Mouse (Mus musculus): ENCODE results near the gene Cyp1a2.
A peak's percentile ranks its signal among the peaks of the same experiment; 100 is the strongest.

The Cyp1a2 gene

GRCm38 (mm10) chr9:57671037-57671436, 12.5 kb downstream of the Cyp1a2 start:
- no peak for DNase-seq

- DNase-seq: no peak
These were observed 13.9 kb downstream of the Cyp1a2 start for GRCm38 (mm10) chr9:57669566-57669965.

GRCm38 (mm10) chr9:57668277-57668676, 15.2 kb downstream of the Cyp1a2 start:
- no peak for DNase-seq

DNA sequence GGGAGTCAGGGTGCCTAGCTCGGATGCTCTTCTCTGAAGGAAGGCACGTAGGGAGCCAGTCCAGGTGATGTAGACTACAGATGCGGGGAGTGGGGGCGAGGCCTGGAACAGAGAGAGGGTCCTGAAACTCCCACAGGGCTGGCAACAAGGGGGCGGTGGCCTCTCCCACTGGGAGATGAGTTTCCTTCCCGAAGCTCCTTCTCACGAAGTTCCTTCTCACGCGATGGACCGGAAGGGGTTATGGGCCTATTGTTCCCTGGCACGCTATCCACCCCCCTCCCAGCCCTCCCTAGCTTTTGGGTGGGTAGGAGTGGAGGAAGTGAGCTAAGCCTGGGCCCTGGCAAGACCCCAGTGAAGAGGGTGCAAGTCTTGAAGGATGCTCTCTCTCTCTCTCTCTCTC, 15.7 kb downstream of the Cyp1a2 start:
- DNase-seq: no peak

DNA sequence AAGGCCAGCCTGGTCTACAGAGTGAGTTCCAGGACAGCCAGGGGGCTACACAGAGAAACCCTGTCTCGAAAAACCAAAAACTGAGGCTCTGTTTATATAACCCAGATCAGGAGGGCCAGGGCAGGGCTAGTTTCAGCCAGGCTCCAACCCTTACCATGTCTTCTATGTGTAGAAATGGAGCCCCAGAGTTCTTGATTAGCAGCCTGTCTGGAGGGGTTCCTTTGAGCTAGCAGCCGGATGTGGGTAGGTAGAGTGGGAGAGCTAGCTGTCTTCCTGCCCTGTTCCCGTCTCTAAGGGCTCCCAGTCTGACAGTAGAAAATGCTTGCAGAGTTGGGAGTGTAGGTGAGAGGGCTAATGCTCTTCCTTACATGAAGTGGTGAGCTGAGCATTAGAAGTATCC, 16.4 kb downstream of the Cyp1a2 start:
- DNase-seq: no peak

- no peak for DNase-seq
These were observed 17.0 kb downstream of the Cyp1a2 start for GRCm38 (mm10) chr9:57666536-57666935.

GRCm38 (mm10) chr9:57664616-57665015, 18.9 kb downstream of the Cyp1a2 start:
- no peak for DNase-seq

GRCm38 (mm10) chr9:57661552-57661951, 22.0 kb downstream of the Cyp1a2 start:
- DNase-seq: no peak

GRCm38 (mm10) chr9:57660501-57660900, 23.0 kb downstream of the Cyp1a2 start:
- DNase-seq: no peak

DNA sequence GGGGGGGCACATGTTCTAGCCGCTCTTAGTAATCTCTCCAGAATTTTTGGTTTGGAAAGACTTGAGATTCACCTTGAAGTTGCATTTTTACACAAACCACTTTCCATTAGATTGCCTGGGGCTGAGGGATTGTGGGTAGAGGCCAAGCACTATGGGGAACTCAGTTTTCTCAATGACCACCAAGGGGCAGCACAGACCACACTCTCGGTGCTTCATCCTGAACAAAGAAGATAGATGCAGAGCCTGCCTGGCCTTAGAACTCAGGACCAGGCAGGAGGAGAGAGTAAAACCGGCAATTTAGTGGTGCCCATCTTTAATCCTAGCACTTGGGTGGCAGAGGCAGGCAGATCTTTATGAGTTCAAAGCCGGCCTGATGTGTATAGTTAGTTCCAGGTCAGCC, 23.7 kb downstream of the Cyp1a2 start:
- peak; percentile 71 for DNase-seq

DNA sequence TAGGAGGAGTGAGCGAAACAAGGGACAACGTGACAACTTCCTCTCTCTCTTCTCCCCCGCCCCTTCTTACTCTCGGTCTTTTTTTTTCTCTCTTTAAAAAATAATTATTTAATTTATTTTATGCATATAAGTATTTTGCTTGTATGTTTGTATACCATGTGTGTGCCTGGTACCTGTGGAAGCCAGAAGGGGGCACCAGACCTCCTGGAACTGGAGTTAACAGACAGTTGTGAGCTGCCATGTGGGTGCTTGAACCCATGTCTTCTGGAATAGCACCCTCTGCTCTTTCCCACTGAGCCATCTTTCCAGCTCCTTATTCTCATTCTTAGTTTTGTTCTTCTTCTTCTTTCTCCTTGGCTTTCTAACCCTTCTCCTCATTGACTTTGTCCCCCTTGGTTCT, 24.5 kb downstream of the Cyp1a2 start:
- DNase-seq: no peak

DNA sequence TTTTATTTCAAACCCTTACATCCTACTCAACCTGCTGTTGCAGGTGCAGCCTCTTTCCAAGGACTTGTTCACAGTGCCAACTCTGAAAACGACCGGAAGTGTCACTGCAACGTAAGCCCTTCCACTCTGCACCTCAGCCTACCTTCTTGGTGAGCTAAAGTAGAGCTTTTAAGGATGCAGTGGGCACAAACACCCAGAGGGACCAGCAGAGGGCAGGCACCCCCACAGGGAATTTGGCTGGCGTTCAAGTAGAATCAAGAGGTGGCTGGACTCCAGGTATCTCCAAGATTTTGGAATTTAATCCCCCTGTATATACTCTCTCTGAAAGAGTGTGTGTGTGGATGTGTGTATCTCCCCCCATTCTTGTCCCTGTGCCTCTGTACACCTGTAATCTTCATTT, 25.7 kb downstream of the Cyp1a2 start:
- no peak for DNase-seq

- no peak for DNase-seq
These were observed 26.7 kb downstream of the Cyp1a2 start for GRCm38 (mm10) chr9:57656631-57657350.

- DNase-seq: peak; percentile 91
These were observed 27.8 kb downstream of the Cyp1a2 start for GRCm38 (mm10) chr9:57655749-57656148.

DNA sequence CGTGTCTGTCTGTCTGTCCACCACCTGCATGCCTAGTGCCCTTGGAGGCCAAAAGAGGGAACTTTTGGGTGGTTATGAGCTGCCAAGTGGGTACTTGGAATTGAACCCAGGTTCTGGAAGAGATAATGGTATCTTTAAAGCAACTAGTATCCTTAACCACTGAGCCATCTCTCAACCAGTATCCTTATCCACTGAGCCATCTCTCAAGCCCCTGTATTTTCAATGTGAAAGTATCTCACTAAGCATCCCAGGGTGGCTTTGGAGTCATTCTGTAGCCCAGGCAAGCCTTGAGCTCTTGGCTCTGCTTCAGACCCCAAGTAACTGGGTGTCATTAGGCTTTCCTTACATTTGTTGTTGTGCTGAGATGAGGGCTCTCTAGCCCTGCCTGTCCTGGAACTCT, 28.5 kb downstream of the Cyp1a2 start:
- DNase-seq: no peak

- DNase-seq: peak; percentile 5
These were observed 30.2 kb downstream of the Cyp1a2 start, which contains the start of gene Csk for GRCm38 (mm10) chr9:57653283-57653682. TSS of gene Csk (minus strand) at chr9:57653631.

- no peak for DNase-seq
These were observed 30.6 kb downstream of the Cyp1a2 start for GRCm38 (mm10) chr9:57652855-57653254.

GRCm38 (mm10) chr9:57652351-57652750, 31.2 kb downstream of the Cyp1a2 start:
- no peak for DNase-seq

DNA sequence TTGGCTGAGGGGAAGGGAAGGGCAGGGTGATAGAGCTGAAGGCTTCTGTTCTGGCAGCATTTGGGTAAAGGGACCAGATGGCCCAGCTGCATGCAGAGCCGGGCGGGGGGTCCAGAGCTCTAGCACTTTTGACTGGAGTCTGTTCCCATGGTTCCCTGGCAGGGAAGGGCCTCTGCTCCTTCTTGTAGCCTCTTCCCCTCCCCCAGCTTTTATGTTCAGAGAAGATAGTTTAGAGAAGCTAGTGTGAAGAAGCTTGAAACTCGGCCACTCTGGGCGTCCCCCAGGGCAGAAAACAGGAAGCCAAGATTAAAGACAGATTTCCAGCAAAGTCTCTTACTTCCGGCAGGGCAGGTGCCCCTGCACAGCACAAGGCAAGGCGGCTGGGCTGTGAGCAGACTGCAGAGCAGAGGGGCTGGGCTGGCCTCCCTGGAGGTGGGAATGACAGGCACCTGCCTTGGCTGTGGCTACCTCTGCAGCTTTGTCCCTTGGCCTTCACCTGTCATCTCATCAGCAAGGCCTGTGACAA, 32.7 kb downstream of the Cyp1a2 start:
- peak; percentile 57 for DNase-seq

DNA sequence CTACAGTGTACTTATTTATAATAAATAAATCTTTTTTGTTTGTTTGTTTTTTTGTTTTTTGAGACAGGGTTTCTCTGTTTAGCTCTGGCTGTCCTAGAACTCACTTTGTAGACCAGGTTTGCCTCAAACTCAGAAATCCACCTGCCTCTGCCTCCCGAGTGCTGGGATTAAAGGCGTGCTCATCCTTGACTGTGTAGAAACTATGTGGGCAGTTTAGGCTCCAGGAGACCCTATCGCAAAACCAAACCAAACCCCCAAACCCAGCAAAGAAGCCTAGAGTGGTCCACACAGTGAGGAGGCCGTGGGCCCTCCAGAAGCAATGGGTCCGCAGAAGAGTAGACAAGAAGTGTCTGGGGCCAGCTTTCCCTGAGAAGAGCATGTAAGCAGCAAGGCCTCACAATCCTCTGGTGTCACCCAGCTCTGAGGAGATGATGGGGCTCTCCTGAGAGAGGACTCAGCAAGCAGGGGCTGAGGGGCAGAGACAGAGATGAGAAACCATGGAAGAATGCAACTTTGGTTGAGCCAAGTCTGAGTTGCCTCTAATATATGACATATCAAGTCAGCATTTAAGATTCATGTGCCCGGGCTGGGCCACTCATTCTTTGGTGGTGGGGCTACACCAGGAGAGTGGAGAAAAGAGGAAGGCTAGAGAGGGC, 33.2 kb downstream of the Cyp1a2 start:
- DNase-seq: no peak

DNA sequence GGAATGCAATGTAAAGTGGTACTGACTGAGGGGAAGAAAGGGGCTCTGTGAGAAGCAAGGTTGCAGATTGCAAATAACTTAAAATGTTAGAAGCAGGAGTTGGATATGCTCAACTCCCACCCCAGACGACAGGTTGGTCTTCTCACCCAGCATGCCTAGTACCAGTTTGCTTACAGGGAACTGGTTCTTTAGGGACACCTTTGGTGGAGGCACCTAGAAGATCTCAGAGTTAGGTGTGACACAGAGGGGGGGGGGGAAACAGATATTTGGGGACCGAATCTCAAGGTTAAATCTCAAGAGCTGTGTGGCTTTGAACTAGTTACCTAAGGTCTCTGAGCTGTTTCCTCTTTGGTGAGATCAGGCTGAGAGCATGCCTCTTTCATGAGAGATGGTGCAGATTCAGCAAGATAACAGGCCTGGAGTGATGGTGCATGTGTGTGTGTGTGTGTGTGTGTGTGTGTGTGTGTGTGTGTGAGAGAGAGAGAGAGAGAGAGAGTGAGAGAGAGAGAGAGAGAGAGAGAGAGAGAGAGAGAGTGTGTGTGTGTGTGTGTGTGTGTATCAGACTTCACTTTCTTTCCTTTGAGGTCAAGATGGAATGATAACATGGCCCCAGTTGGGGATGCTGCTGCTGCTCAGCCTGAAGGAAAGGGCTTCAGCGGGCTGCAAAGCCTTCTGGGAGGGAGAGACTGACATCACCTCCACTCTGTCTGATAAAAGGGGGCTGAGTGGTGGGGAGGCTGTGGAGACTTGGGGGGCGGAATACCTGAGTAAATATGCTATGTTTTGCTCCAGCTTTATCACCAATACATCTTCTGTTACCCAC, 36.0 kb downstream of the Cyp1a2 start:
- DNase-seq: no peak

GRCm38 (mm10) chr9:57646551-57647103, 36.9 kb downstream of the Cyp1a2 start:
- DNase-seq: no peak

Data from cerebellum, adult 9-11 months (tissue).